Mouse (Mus musculus) left cerebral cortex, postnatal 4 days (tissue): ENCODE measurements around the gene Ptpn12. TPM values are rescaled to one million over a fixed set of nuclear protein-coding genes. Genes with fewer than 3 reads are reported as not detected.
A peak's percentile ranks its signal among the peaks of the same experiment; 100 is the strongest.
"Not testable (repeated sequence)": the region's sequence is repeated elsewhere in the genome, so short reads cannot be mapped to it uniquely, and the experiment has no call there.

ENCODE experiments used
- DNase-seq: peaks from one replicate; pipeline ENCODE4 v3.0.0-alpha.2; 2022
- intact Hi-C: fragments of 180-260 bp; cut with DNase I; formaldehyde crosslinking; loops from one replicate; pipeline ENCODE4 v1.15.1; 2025
- total RNA-seq, 2 experiments: library from RNA; stranded (reverse); gene quantifications; 2 replicates each; pipeline ENCODE4 v1.2.3; 2021

Ptpn12 gene
- total RNA-seq, 2 experiments from 2014 or later = 51.7 to 60.8 TPM

DNA sequence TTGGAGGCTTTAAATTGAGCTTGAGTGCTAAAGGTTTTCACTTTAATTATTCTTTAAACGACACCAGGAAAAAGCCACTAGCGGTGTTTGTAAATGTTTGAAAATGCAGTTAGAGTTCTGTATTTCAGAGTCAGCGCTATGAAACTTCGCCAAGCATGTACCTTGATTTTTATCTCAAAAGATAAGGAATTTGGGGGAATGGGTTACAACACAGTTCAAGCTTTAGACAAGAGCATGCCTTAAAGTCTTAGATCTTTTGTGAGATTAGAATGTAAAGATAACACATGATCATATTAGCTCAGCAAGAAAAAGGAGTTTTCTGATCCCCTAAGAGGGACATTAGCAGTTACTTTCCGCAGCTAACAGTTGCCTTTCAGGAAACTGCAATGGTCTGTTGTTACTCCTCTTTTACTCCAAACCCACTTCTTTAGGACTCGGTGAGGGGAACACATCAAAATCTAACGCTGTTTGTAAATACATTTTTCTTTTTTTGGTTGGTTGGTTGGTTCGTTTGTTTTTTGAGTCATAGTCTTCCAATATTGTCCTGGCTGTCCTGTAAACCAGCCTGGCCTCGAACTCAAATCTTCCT lies 103.3 kb downstream of the Ptpn12 start:
- intact Hi-C loops = no loop called here
- no peak for DNase-seq

DNA sequence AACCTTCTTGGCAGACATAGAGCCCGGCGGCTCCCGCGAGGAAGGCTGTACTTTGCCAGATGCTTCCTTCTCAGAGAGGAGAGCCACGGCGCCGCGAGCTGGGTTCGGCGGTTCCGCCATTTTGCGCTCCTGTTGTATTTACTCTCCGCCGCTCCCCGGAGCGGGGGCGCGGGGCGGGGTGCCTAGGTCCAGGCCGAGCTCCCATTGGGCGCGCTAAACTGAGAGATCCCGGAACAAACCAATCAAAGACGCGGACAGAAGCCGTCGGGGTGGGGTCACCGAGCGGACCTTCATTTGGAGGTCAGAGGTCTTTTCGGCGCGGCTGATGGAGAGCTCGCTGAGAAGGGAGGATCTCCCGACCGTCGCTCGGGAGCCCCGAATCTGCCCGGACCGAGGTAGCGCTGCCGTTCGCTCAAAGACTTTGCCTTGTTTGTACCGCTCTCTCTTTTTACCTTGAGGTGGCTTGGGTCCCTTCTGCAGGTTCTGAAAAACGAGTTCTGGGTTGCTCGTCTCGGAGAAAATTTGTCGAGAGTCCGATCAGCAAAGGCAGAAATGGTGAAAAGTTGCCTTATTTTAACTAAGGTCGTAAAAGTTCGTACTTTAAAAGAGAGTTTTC lies 103.9 kb downstream of the Ptpn12 start:
- intact Hi-C loops = no loop called here
- peak; percentile 96 for DNase-seq

DNA sequence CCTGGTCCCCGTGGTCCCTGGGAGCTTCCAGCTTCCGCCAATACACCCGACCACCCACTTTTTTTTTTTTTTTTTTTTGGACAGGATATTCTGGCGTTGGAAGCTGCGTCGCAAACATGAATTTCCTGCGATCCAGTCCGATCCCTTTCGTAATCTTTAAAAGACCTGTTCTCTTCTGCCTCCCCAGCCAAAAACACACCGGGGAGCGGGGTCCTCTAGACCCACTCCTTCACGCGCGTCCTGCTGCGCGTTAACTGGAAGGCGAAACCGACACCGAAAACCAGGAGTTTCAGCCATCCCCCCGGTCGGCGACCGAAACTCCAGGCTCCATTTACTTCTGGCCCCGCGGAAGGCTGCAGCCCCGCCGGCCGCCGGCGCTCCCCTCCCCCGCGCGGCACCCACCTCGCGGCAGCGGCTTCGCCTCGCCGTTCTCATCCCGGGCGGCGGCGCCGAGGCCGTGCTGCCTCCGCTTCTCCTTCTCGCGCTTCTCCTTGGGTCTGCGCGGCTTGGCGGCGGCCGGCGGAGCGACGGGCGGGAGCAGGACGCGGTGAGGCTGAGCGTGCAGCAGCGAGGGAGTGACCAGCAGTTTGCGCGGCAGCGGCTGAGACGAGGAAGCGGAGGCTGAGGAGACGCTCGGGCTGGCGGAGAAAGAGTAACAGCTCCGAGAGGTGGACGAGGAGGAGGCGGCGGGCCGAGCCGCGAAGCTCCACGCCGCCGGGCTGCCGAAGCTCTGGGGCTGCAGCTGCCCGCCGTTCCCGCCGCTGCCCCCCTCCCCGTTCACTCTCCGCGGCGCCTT lies 104.7 kb downstream of the Ptpn12 start:
- intact Hi-C loops = no loop called here
- DNase-seq = peak; percentile 59

DNA sequence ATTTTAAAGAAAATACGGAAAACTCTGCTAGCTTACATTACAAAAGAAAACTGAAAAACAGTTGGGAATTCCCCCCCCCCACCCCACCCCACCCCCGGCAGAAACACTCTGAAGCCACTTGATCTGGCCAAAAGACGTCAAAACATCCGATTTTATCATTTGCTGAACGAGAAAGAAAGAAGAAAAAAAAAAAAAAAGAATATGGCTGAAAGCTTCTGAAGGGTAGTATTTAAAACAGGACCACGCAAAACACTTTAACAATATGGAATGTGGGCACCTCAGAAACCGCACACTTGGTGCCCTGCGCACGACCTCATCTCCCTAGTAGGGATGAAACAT lies 105.2 kb downstream of the Ptpn12 start:
- intact Hi-C loops = no loop called here
- DNase-seq = no peak

DNA sequence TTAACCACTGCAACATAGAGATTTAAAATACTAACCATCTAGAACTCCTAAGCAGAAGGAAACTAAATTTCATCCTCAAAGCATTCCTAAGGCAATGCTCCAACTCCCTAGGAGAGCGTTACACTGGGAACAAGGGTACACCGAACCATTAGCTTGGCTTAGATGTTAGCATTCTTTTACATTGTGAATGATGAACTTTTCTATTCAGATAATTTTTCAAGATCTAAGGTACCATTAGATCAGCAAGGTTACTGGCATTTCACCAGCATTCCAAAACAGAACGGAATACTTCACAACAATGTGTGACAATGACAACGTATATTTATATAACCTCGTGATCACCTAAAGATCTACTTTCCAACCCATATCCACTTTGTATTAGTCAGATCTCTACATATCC lies 105.6 kb downstream of the Ptpn12 start:
- DNase-seq = no peak
- intact Hi-C loops = no loop called here

DNA sequence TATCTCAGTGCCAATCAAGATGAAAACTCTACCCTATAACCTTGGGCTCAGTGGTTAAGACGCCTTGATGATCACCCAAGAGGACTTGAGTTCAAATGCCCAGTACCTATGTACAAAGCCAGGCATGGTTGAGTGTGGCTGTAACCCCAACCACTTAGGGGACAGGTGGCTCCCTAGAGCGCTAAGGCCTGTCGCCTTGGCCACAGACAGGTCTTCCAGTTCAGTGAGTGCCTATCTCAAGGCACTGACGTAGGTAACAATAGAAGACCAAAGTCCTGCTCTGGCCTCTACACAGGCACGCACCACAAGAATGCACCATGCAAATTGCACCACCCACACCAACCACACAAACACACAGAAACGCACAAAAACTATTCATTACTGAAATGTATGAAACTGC lies 108.8 kb downstream of the Ptpn12 start:
- intact Hi-C loops = no loop called here
- no peak for DNase-seq

DNA sequence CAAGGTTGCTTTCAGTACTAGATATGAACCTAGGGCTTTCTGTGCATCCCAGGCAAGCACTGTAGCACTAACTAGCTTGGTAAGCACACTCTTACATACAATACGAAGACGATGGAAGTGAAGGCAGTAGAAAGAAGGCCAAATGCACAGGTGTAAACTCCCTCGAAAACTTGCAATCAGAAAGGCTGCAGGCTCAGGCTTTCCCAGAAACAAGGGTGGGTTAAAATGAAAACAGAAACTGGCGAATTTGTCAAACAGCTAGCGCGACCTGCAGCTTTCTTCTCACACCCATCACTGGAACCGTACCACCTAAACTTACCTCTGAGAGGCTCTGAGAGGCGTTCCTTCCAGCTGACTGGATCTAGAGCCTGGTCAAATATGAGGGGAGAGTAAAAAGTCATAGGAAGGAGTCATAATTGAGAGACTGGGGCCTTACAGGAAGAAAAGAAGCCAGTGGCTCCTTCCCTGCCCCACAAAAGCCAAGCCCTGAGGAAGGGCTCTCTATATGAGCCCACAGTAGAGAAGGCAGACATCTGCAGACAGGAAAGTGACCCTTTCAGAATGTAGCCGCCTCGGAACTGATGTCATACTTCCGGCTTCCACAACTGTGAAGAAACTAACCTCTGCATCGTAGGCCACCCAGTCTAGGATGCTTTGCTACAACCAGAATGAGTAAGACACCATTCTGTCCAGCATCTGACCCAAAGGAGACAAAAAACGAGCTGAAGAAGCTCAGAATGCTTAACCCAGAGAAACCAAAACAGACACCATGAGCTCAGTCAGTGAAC lies 110.6 kb downstream of the Ptpn12 start:
- intact Hi-C loops = no loop called here
- DNase-seq = no peak

DNA sequence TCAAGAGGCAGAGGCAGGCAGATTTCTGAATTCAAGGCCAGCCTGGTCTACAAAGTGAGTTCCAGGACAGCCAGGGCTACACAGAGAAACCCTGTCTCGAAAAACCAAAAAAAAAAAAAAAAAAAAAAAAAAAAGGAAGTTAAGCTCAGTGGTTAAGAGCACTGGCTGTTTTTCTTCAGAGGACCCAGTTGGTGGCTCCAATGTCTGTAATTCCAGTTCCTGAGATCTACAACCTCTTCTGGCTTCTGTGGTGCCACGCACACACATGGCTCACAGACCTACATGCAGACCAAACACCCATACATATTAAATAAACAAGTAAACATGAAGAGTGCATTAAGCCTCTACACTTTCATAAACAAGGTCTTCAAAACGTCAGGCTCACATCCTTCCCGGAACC lies 111.9 kb downstream of the Ptpn12 start:
- DNase-seq, intact Hi-C loops: not testable (repeated sequence)

DNA sequence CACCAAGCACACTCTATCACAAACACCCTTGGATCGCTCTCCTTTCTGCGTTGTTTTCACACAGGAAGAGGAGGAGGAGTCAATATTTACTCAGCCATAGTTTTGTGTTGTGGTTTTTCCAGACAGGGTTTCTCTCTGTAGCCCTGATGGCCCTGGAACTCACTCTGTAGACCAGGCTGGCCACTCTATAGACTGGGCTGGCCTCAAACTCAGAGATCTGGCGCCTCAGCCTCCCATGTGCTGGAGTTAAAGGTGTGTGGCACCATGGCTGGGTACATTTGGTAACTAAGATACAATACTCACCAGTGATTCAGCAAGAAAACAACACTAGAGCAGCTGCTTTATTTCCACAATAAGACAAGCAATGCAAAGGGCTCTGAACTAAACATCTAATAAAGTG lies 113.2 kb downstream of the Ptpn12 start:
- no peak for DNase-seq
- intact Hi-C loops = no loop called here

DNA sequence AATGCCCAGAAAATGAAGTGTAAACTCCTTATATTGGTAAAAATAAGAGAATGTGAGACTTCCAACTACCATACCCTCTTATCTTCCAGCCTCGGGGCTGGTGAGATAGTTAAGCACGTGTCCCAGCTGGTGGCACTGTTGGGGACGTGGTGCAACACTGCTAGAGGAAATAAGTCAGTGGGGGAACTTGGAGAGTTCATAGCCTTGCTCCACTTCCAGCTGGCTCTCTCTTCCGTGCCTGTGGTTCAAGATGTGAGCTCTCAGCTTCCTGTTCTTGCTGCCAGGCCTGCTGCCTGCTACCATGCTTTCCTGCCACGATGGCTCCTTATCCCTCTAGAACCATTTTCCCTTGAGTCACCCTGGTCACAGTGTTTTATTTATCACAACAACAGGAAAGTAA lies 114.5 kb downstream of the Ptpn12 start:
- intact Hi-C loops = no loop called here
- peak; percentile 9 for DNase-seq

DNA sequence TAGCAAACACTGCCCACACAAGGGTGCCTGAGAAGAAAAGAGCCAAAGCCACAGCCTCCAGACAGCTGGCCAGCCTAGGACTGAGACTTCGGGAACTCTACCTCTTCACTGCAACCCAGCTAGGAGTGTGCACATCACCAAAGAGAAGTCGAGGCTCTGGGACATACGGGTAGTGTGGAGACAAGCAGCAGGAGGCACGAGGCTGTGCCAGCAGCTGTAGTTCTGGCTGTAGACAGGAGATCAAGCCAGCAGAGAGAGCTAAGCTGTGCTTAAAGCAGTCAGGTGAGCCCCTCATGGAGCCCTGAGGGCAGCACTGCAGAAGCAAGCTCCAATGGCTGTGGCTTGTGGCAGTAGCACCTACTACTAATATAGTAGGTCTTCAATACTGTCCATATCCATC lies 115.0 kb downstream of the Ptpn12 start:
- intact Hi-C loops = no loop called here

DNA sequence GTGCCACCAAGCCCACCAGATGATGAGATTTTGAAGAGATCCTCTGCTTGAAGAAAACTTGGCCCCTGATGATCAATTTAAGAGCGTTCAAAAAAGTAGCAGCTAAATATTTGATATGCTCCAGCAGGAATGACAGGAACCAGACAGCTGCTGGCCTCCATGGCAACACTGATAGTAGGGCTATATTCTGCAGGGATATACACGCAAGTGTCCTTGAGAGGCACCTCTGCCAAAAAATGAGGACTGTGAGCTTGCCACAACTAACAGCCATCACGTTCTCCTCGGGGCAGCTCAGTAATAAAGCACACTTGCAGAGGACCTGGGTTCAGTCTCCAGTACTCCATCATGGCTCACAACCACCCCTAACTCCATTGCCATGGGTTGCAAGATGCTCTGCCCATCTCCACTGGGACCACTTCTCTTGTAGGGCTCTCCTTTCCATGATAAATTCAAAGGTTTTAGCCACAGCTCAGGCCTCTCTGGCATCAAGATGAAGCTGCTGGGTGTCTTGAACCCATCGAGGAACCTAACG lies 115.6 kb downstream of the Ptpn12 start:
- intact Hi-C loops = no loop called here
- no peak for DNase-seq

More for the DNA sequence above, 115.0 kb downstream of the Ptpn12 start:
- peak; percentile 15 for DNase-seq

DNA sequence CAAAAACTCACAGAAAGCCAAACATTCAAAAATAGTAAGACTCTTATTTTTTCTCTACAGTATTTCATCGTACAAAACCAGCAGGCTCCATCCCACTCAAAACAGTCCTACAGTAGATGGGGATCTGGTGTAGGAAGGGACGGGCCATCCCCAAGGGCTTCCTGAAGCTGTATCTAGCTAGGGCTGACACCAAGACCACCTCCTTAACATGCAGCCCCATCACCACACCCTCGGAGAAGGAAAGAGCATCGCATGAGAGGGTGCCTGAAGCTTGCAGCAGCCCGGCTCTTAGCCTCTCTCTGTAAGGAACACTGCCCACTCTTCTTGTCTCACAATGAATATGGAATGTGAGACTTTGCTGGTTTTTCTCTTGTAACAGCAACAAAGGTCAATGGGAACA lies 117.2 kb downstream of the Ptpn12 start:
- intact Hi-C loops = no loop called here
- no peak for DNase-seq

Other genes starting within 250 kb of the Ptpn12 start
- 10 to 100 TPM; 35.3 to 36.2 TPM for gene Phtf2, start 173.8 kb downstream of the Ptpn12 start, total RNA-seq
- 10 to 100 TPM; 19.7 to 23.7 TPM for gene Tmem60, start 173.7 kb downstream of the Ptpn12 start, total RNA-seq
- gene Rsbn1l, start 99.5 kb downstream of the Ptpn12 start, total RNA-seq = 10 to 100 TPM; 14.5 to 14.8 TPM
- gene Gsap, start 130.3 kb upstream of the Ptpn12 start, total RNA-seq = 10 to 100 TPM; 11.4 to 12.0 TPM